Mouse (Mus musculus) adrenal gland, postnatal 4 days (tissue): ENCODE results near the gene Cnot2. TPM values are rescaled to one million over a fixed set of nuclear protein-coding genes. Genes with fewer than 3 reads are reported as not detected.
"Not testable (repeated sequence)": the region's sequence is repeated elsewhere in the genome, so short reads cannot be mapped to it uniquely, and the experiment has no call there.

ENCODE experiments used
- DNase-seq, 2 experiments: peaks; one replicate each; pipeline ENCODE4 v3.0.0; 2021 to 2022; ENCODE audit warnings: low spot score in 2 of 2, mixed read lengths in 2 of 2
- long read RNA-seq, 2 experiments: library from polyadenylated mRNA; stranded (forward); transcript quantifications; one replicate each; pipeline ENCODE4 v2.0.0; 2021
- total RNA-seq, 2 experiments: library from RNA; stranded (reverse); gene quantifications; 2 replicates each; pipeline ENCODE4 v1.2.3; 2021

Gene Cnot2
- 10 to 100 TPM; 91.6 to 98.7 TPM for total RNA-seq
- long read RNA-seq, experiment 1, transcript Cnot2-203 (16 exons, 2,800 nt): major isoform, 17 of 54 reads
- long read RNA-seq, experiment 1, transcript Cnot2-213 (16 exons, 2,120 nt): minor isoform, 6 of 54 reads
- long read RNA-seq, experiment 1, partial matches to known transcripts: 5 of 54 reads
- long read RNA-seq, experiment 1, other reads (novel, unspliced or antisense): 21 of 54 reads
- long read RNA-seq, experiment 2, transcript Cnot2-203 (16 exons, 2,800 nt): major isoform, 48 of 158 reads
- long read RNA-seq, experiment 2, transcript Cnot2-213 (16 exons, 2,120 nt): minor isoform, 27 of 158 reads
- long read RNA-seq, experiment 2, transcript Cnot2-210 (15 exons, 2,693 nt): minor isoform, 10 of 158 reads
- long read RNA-seq, experiment 2, partial matches to known transcripts: 13 of 158 reads
- long read RNA-seq, experiment 2, other reads (novel, unspliced or antisense): 59 of 158 reads

- DNase-seq: peak; percentile 80 to 92
Measured at GRCm38 (mm10) chr10:116581369-116581718, at the start of gene Cnot2. Cnot2 (minus strand) TSS chr10:116581511.

- DNase-seq: no peak
Measured at GRCm38 (mm10) chr10:116628926-116629325, 47.6 kb upstream of the Cnot2 start.

GRCm38 (mm10) chr10:116626009-116626408 is 44.7 kb upstream of the Cnot2 start:
- no peak for DNase-seq

- not testable (repeated sequence) for DNase-seq
Measured at GRCm38 (mm10) chr10:116613250-116613649, 31.9 kb upstream of the Cnot2 start.

GRCm38 (mm10) chr10:116604905-116605162 is 23.5 kb upstream of the Cnot2 start:
- no peak for DNase-seq

GRCm38 (mm10) chr10:116604081-116604904 is 23.0 kb upstream of the Cnot2 start:
- no peak for DNase-seq

GRCm38 (mm10) chr10:116599056-116599850 is 17.9 kb upstream of the Cnot2 start:
- no peak for DNase-seq

- DNase-seq: no peak
Measured at GRCm38 (mm10) chr10:116582738-116583137, 1.4 kb upstream of the Cnot2 start.

GRCm38 (mm10) chr10:116581719-116582481 is 589 bp upstream of the Cnot2 start:
- peak; percentile 19 to 28 for DNase-seq

GRCm38 (mm10) chr10:116580591-116581358 is 536 bp downstream of the Cnot2 start:
- peak in 1 of 2 experiments; percentile 21 for DNase-seq

GRCm38 (mm10) chr10:116579478-116579877 is 1.8 kb downstream of the Cnot2 start:
- DNase-seq: no peak

- DNase-seq: no peak
Measured at GRCm38 (mm10) chr10:116578375-116578774, 2.9 kb downstream of the Cnot2 start.

- DNase-seq: no peak
Measured at GRCm38 (mm10) chr10:116577181-116577580, 4.1 kb downstream of the Cnot2 start.

GRCm38 (mm10) chr10:116576071-116576470 is 5.2 kb downstream of the Cnot2 start:
- DNase-seq: not testable (repeated sequence)

GRCm38 (mm10) chr10:116570526-116570925 is 10.8 kb downstream of the Cnot2 start:
- no peak for DNase-seq

- DNase-seq: no peak
Measured at GRCm38 (mm10) chr10:116568539-116568938, 12.8 kb downstream of the Cnot2 start.

GRCm38 (mm10) chr10:116567491-116568405 is 13.6 kb downstream of the Cnot2 start:
- DNase-seq: no peak

GRCm38 (mm10) chr10:116566492-116566891 is 14.8 kb downstream of the Cnot2 start:
- DNase-seq: not testable (repeated sequence)
